Mouse (Mus musculus) T-cell, adult 66 days (primary cell): ENCODE measurements around the gene Sh3bp5l. TPM values are rescaled to one million over a fixed set of nuclear protein-coding genes. Genes with fewer than 3 reads are reported as not detected.

Experiments
- total RNA-seq, 2 experiments: library from RNA; stranded (reverse); gene quantifications; 3 replicates in 1 of 2; 4 replicates in 1 of 2; pipeline ENCODE4 v1.2.4; 2023

Gene Sh3bp5l
- total RNA-seq, result 10 to 100 TPM; 29.4 to 38.2 TPM

DNA sequence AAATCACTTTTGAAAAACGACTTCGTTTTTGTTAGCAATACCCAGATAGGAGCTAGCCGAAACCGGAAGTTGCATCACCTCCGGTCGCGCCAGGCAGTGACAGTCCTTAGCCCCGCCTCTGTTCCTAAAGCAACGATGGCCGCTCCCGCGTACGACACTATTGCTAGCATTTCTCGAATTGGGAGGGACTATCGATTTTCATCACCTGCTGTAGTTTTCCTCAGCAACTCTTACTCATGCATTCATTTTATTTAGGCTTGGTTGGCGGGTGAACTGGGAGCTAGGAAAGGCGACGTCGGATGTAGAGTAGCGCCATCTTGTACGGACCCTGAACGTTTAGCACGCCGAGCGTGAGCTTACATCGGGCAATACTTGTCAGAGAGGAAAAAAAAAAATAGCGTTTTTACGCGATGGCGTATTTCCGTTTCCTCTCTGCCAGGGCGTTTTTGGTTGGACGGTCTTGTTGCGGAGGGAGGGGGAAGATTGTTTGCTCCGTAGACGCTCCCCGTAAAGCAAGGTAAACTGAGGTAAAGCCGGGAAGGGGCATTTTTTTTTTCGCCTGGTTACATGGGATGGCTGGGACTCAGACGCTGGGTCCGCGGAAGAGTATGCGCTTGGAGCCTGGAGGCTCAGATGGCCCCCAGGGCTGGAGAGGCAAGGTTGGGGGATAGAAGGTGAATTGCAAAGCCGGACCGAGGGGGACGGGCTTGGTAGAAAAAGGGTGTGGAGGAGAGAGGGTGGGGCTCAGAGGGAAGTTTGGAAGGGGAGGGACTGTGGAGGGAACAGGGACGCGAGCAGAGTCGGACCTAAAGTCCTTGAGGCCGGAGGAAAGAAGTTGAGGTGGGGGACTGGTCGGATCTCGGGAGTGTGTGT is at the start of gene Sh3bp5l, which contains the start of gene Zfp672:
TSS of gene Sh3bp5l (plus strand) at position 449 of the 873 bp plus-strand sequence.
TSS of gene Zfp672 (minus strand) at position 64 of the 873 bp plus-strand sequence.

DNA sequence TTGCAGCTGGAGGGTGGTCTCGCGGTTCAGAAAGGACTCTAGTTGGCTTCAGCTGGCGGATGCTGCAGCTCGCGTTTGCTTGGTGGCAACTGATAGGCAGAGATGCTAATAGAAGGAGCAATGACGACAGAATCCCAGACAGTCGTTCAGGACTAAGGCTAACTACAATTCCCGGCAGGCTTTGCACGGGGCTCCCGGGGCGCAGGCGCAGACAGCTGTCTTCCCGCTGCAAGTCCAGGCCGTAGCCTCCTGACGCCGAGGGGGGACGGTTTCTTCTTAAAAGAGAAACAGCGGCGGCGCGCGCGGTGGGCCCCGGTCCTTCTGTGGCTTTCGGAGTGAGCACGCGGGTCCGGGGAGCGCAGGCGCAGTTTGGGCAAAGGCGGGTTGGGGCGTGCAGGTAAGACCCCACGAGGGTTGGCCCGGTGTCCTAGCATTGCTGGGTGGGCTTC is 23.6 kb upstream of the Sh3bp5l start, which contains the start of gene Zfp692:
TSS of gene Zfp692 (plus strand) at position 210 of the 449 bp plus-strand sequence.

DNA sequence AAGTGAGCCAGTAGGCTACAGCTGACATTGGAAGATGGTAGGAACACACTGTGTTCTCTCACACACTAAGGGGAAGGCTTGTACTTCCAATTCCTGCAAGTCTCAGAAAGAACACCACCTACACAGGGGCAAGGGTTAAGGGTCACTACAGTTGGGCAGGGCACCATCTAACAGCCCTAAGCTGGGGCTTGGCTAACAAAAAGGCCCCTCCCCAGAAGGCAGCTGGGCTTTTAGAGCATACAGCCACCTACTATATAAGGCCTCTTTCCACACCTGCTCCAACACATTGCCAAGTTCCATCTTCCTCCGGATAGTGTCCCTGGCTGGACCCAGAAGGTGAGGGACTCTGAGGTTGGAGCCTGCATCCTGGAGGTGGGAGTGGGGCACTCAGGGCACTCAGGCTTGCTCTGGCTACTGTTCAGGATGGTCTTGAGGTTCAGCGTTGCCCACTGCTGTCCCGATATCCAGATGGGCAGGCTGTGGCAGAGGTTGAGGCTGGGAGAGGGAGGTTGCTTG is 48.3 kb downstream of the Sh3bp5l start, which contains the start of gene Lypd8:
TSS of gene Lypd8 (plus strand) at position 281 of the 516 bp plus-strand sequence.

Other genes starting within 250 kb of the Sh3bp5l start
- not detected for gene Gm12248, start 237.6 kb upstream of the Sh3bp5l start, total RNA-seq
- 10 to 100 TPM; 49.9 to 54.8 TPM for gene Cnot8, start 226.6 kb upstream of the Sh3bp5l start, total RNA-seq
- 10 to 100 TPM; 19.7 to 23.0 TPM for gene Gemin5, start 162.2 kb upstream of the Sh3bp5l start, total RNA-seq
- gene Mrpl22, start 159.1 kb upstream of the Sh3bp5l start, total RNA-seq, result 10 to 100 TPM; 25.8 to 27.0 TPM
- 100 to 1,000 TPM in 1 of 2 experiments, 10 to 100 TPM in 1; 92.1 to 120 TPM for gene Igtp, start 131.2 kb upstream of the Sh3bp5l start, total RNA-seq
- 10 to 100 TPM; 23.2 to 28.0 TPM for gene Irgm2, start 131.1 kb upstream of the Sh3bp5l start, total RNA-seq
- gene 4930438A08Rik, start 55.9 kb upstream of the Sh3bp5l start, total RNA-seq, result not detected
- 10 to 100 TPM; 30.4 to 32.7 TPM for gene Zfp692, start 23.7 kb upstream of the Sh3bp5l start, total RNA-seq
- 10 to 100 TPM; 37.8 to 39.5 TPM for gene Zfp672, start 385 bp upstream of the Sh3bp5l start, total RNA-seq
- gene Lypd8, start 48.3 kb downstream of the Sh3bp5l start, total RNA-seq, result not detected
- gene 1810065E05Rik, start 90.4 kb downstream of the Sh3bp5l start, total RNA-seq, result not detected
- gene Gm12253, start 101.8 kb downstream of the Sh3bp5l start, total RNA-seq, result not detected
- gene Lypd9, start 122.2 kb downstream of the Sh3bp5l start, total RNA-seq, result not detected
- not detected for gene Olfr30, start 131.5 kb downstream of the Sh3bp5l start, total RNA-seq
- not detected for gene Olfr332, start 161.8 kb downstream of the Sh3bp5l start, total RNA-seq
- not detected for gene Olfr331, start 171.8 kb downstream of the Sh3bp5l start, total RNA-seq
- not detected for gene Olfr330, start 204.1 kb downstream of the Sh3bp5l start, total RNA-seq
- gene Olfr329-ps, start 215.7 kb downstream of the Sh3bp5l start, total RNA-seq, result not detected
- under 1 TPM; 0.20 to 0.53 TPM for gene Olfr328, start 224.9 kb downstream of the Sh3bp5l start, total RNA-seq
- not detected for gene Olfr224, start 239.8 kb downstream of the Sh3bp5l start, total RNA-seq
- gene Olfr325, start 247.0 kb downstream of the Sh3bp5l start, total RNA-seq, result not detected